Mouse (Mus musculus): ENCODE measurements around the gene Znhit1. TPM values are rescaled to one million over a fixed set of nuclear protein-coding genes. Genes with fewer than 3 reads are reported as not detected.

The Znhit1 gene
- 107 and 131 TPM in 2 replicates for polyA plus RNA-seq (2015; fragmentation: Nextera tagmentation; extraction: Ambion mirVana)

GRCm38 (mm10) chr5:136987934-136988271, at the start of gene Znhit1:
Gene Znhit1 (minus strand): TSS chr5:136988021.
- Histone ChIP-seq H3K4me3 (replicated peaks; ENCODE audit: low read length) (peak within 1 kb of the TSS; percentile 91), H3K9me3 (ENCODE audit: control insufficient read depth, low read length) (no peaks in the 10 kb centered on the region), H3K27ac (ENCODE audit: low read length) (peak within 1 kb of the TSS; percentile 94), H3K9ac (replicated peaks; ENCODE audit: low read depth, low read length) (peak within 1 kb of the TSS; percentile 99), H3K4me1 (replicated peaks; ENCODE audit: control insufficient read depth, insufficient read depth, low read length) (peaks cover 14% of the 10 kb centered on the region), H3K36me3 (ENCODE audit: control insufficient read depth, insufficient read depth) (peaks cover 30% of the 10 kb centered on the region), H3K4me2 (ENCODE audit: low read length) (peak within 1 kb of the TSS; percentile 80), H3K27me3 (replicated peaks; ENCODE audit: control insufficient read depth, insufficient read depth, low read length) (no peaks in the 10 kb centered on the region)
- ATAC-seq: 0 out of 2 replicates have a peak, but pooled peaks have one; percentile 4
- WGBS: 5% methylated on average over 12 of the region's 12 CpGs

- Histone ChIP-seq H3K4me1 (replicated peaks; ENCODE audit: control insufficient read depth, insufficient read depth, low read length) (peaks cover 18% of the 10 kb centered on the region), H3K9me3 (ENCODE audit: control insufficient read depth, low read length) (no peaks in the 10 kb centered on the region), H3K27me3 (replicated peaks; ENCODE audit: control insufficient read depth, insufficient read depth, low read length) (peaks cover 6% of the 10 kb centered on the region), H3K4me2 (ENCODE audit: low read length) (no peak overlapping the region), H3K9ac (replicated peaks; ENCODE audit: low read depth, low read length) (no peak overlapping the region), H3K4me3 (replicated peaks; ENCODE audit: low read length) (no peak overlapping the region), H3K27ac (ENCODE audit: low read length) (no peak overlapping the region), H3K36me3 (ENCODE audit: control insufficient read depth, insufficient read depth) (peaks cover 13% of the 10 kb centered on the region)
- no peak for ATAC-seq
- 93% methylated on average over 13 of the region's 13 CpGs for WGBS
Observed at GRCm38 (mm10) chr5:137036211-137036610, 48.4 kb upstream of the Znhit1 start.

- Histone ChIP-seq H3K4me3 (replicated peaks; ENCODE audit: low read length) (peak overlapping the region; percentile 61), H3K4me2 (ENCODE audit: low read length) (peak overlapping the region; percentile 100), H3K36me3 (ENCODE audit: control insufficient read depth, insufficient read depth) (peaks cover 9% of the 10 kb centered on the region), H3K27me3 (replicated peaks; ENCODE audit: control insufficient read depth, insufficient read depth, low read length) (peaks cover 37% of the 10 kb centered on the region), H3K27ac (ENCODE audit: low read length) (peak overlapping the region; percentile 56), H3K9me3 (ENCODE audit: control insufficient read depth, low read length) (no peaks in the 10 kb centered on the region), H3K4me1 (replicated peaks; ENCODE audit: control insufficient read depth, insufficient read depth, low read length) (peaks cover 41% of the 10 kb centered on the region), H3K9ac (replicated peaks; ENCODE audit: low read depth, low read length) (peak overlapping the region; percentile 66)
- peak; percentile 76 for ATAC-seq
- WGBS: under 1% methylated on average over 47 of the region's 49 CpGs
Observed at GRCm38 (mm10) chr5:137032641-137033074, 44.8 kb upstream of the Znhit1 start.

GRCm38 (mm10) chr5:137032033-137032421, 44.2 kb upstream of the Znhit1 start:
- Histone ChIP-seq H3K9me3 (ENCODE audit: control insufficient read depth, low read length) (no peaks in the 10 kb centered on the region), H3K4me1 (replicated peaks; ENCODE audit: control insufficient read depth, insufficient read depth, low read length) (peaks cover 41% of the 10 kb centered on the region), H3K27ac (ENCODE audit: low read length) (no peak overlapping the region; the same call in 1 of the 2 replicates), H3K9ac (replicated peaks; ENCODE audit: low read depth, low read length) (peak overlapping the region; percentile 66), H3K4me3 (replicated peaks; ENCODE audit: low read length) (peak overlapping the region; percentile 61), H3K36me3 (ENCODE audit: control insufficient read depth, insufficient read depth) (peaks cover 2% of the 10 kb centered on the region), H3K27me3 (replicated peaks; ENCODE audit: control insufficient read depth, insufficient read depth, low read length) (peaks cover 39% of the 10 kb centered on the region), H3K4me2 (ENCODE audit: low read length) (peak overlapping the region; percentile 100)
- ATAC-seq: no peak
- under 1% methylated on average over 27 of the region's 33 CpGs for WGBS

- no peak for ATAC-seq
- Histone ChIP-seq H3K4me3 (replicated peaks; ENCODE audit: low read length) (peak overlapping the region; percentile 61), H3K9ac (replicated peaks; ENCODE audit: low read depth, low read length) (peak overlapping the region; percentile 66), H3K9me3 (ENCODE audit: control insufficient read depth, low read length) (no peaks in the 10 kb centered on the region), H3K4me2 (ENCODE audit: low read length) (peak overlapping the region; percentile 100), H3K4me1 (replicated peaks; ENCODE audit: control insufficient read depth, insufficient read depth, low read length) (peaks cover 41% of the 10 kb centered on the region), H3K27ac (ENCODE audit: low read length) (no peak overlapping the region), H3K36me3 (ENCODE audit: control insufficient read depth, insufficient read depth) (no peaks in the 10 kb centered on the region; the same call in 1 of the 2 replicates), H3K27me3 (replicated peaks; ENCODE audit: control insufficient read depth, insufficient read depth, low read length) (peaks cover 46% of the 10 kb centered on the region)
- WGBS: under 1% methylated on average over 78 of the region's 78 CpGs
Observed at GRCm38 (mm10) chr5:137031076-137032032, 43.5 kb upstream of the Znhit1 start.

- H3K27me3 ChIP-seq (replicated peaks; ENCODE audit: control insufficient read depth, insufficient read depth, low read length): peaks cover 56% of the 10 kb centered on the region
- WGBS: 12% methylated on average over 22 of the region's 22 CpGs
- no peak overlapping the region for H3K27ac ChIP-seq (ENCODE audit: low read length)
Observed at GRCm38 (mm10) chr5:137030416-137030810, 42.6 kb upstream of the Znhit1 start.

GRCm38 (mm10) chr5:137029643-137030415, 42.0 kb upstream of the Znhit1 start:
- Histone ChIP-seq H3K4me1 (replicated peaks; ENCODE audit: control insufficient read depth, insufficient read depth, low read length) (peaks cover 46% of the 10 kb centered on the region), H3K4me2 (ENCODE audit: low read length) (peak overlapping the region; percentile 100), H3K4me3 (replicated peaks; ENCODE audit: low read length) (peak overlapping the region; percentile 61), H3K27me3 (replicated peaks; ENCODE audit: control insufficient read depth, insufficient read depth, low read length) (peaks cover 58% of the 10 kb centered on the region), H3K9ac (replicated peaks; ENCODE audit: low read depth, low read length) (peak overlapping the region; percentile 50), H3K9me3 (ENCODE audit: control insufficient read depth, low read length) (no peaks in the 10 kb centered on the region), H3K27ac (ENCODE audit: low read length) (no peak overlapping the region), H3K36me3 (ENCODE audit: control insufficient read depth, insufficient read depth) (no peaks in the 10 kb centered on the region)
- under 1% methylated on average over 52 of the region's 52 CpGs for WGBS
- ATAC-seq: peak; percentile 77

More at GRCm38 (mm10) chr5:137030416-137030810, 42.6 kb upstream of the Znhit1 start:
- no peak for ATAC-seq
- peak overlapping the region; percentile 100 for H3K4me2 ChIP-seq (ENCODE audit: low read length)
- H3K9me3 ChIP-seq (ENCODE audit: control insufficient read depth, low read length): no peaks in the 10 kb centered on the region
- peaks cover 44% of the 10 kb centered on the region for H3K4me1 ChIP-seq (replicated peaks; ENCODE audit: control insufficient read depth, insufficient read depth, low read length)
- H3K36me3 ChIP-seq (ENCODE audit: control insufficient read depth, insufficient read depth): no peaks in the 10 kb centered on the region
- H3K4me3 ChIP-seq (replicated peaks; ENCODE audit: low read length): peak overlapping the region; percentile 61
- H3K9ac ChIP-seq (replicated peaks; ENCODE audit: low read depth, low read length): peak overlapping the region; percentile 50

- 0% methylated on average over 8 of the region's 8 CpGs for WGBS
- Histone ChIP-seq H3K27me3 (replicated peaks; ENCODE audit: control insufficient read depth, insufficient read depth, low read length) (peaks cover 58% of the 10 kb centered on the region), H3K9me3 (ENCODE audit: control insufficient read depth, low read length) (no peaks in the 10 kb centered on the region), H3K9ac (replicated peaks; ENCODE audit: low read depth, low read length) (peak overlapping the region; percentile 35), H3K36me3 (ENCODE audit: control insufficient read depth, insufficient read depth) (no peaks in the 10 kb centered on the region), H3K27ac (ENCODE audit: low read length) (no peak overlapping the region), H3K4me1 (replicated peaks; ENCODE audit: control insufficient read depth, insufficient read depth, low read length) (peaks cover 46% of the 10 kb centered on the region), H3K4me3 (replicated peaks; ENCODE audit: low read length) (peak overlapping the region; percentile 61), H3K4me2 (ENCODE audit: low read length) (peak overlapping the region; percentile 100)
- ATAC-seq: no peak
Observed at GRCm38 (mm10) chr5:137029273-137029585, 41.4 kb upstream of the Znhit1 start.
